Mouse (Mus musculus) embryonic stem cell, embryonic (primary cell): ENCODE measurements around the gene Fam136a.

Experiments used
- CTCF ChIA-PET, 4 experiments: fragments of 300-600 bp in 2 of 4; fragments of 350-600 bp in 2 of 4; sonication (Branson Sonifier 250); formaldehyde crosslinking; loops; one replicate each; lab custom pipeline; 2022; ENCODE audit warnings: inconsistent platforms in 2 of 4; lab: Charles Lee
- POLR2A ChIA-PET, 4 experiments: fragments of 300-600 bp in 2 of 4; fragments of 350-600 bp in 2 of 4; sonication (Branson Sonifier 250); formaldehyde crosslinking; loops; one replicate each; lab custom pipeline; 2022; ENCODE audit warnings: antibody characterized with exemption in 4 of 4, inconsistent platforms in 1 of 4; lab: Charles Lee

Fam136a gene

GRCm38 (mm10) chr6:86398986-86399385, 33.5 kb downstream of the Fam136a start:
- ChIA-PET POLR2A (interaction anchor here in 2 of 4 experiments (0.6 to 7.6 kb wide), 8 partner anchors 9 to 811 kb away, joined by 3 to 96 read pairs (median 6); partner anchors contain the start of genes Snrpg (in 2 of the 2) and Fam136a (in 1 of the 2)), CTCF (interaction anchor here in 2 of 4 experiments (2.3 to 6.8 kb wide), 2 partner anchors 34 to 378 kb away, joined by 6 to 37 read pairs; partner anchors contain the start of gene Fam136a (in 1 of the 2))

GRCm38 (mm10) chr6:86399995-86400394, 34.5 kb downstream of the Fam136a start:
- ChIA-PET POLR2A (interaction anchor here in 2 of 4 experiments (0.6 to 7.6 kb wide), 7 partner anchors 9 to 273 kb away, joined by 3 to 96 read pairs (median 5); partner anchors contain the start of genes Fam136a (in 2 of the 2) and Snrpg (in 1 of the 2)), CTCF (interaction anchor here in 3 of 4 experiments (0.6 to 6.8 kb wide), 4 partner anchors 8 to 120 kb away, joined by 3 to 37 read pairs (median 6); partner anchors contain the start of genes Fam136a (in 1 of the 3) and Snrpg (in 1 of the 3))

- ChIA-PET CTCF (interaction anchor here (0.5 to 6.8 kb wide), 11 partner anchors 9 to 920 kb away, joined by 3 to 37 read pairs (median 4); partner anchors contain the start of genes Fam136a (in 3 of the 4) and Snrpg (in 2 of the 4)), POLR2A (interaction anchor here in 3 of 4 experiments (0.6 to 7.6 kb wide), 21 partner anchors 10 to 904 kb away, joined by 3 to 96 read pairs (median 4); partner anchors contain the start of genes Fam136a (in 2 of the 3) and Snrpg (in 2 of the 3))
Measured at GRCm38 (mm10) chr6:86400972-86401371, 35.5 kb downstream of the Fam136a start.

GRCm38 (mm10) chr6:86402681-86403607, 37.5 kb downstream of the Fam136a start:
- POLR2A ChIA-PET, result interaction anchor here in 2 of 4 experiments (0.8 to 3.5 kb wide), 9 partner anchors 7 to 105 kb away, joined by 3 to 36 read pairs (median 5); partner anchors contain the start of genes C87436 (in 1 of the 2), Pcyox1 (in 1 of the 2) and Snrpg (in 1 of the 2)
- CTCF ChIA-PET, result interaction anchor here in 1 of 4 experiments (0.9 kb wide), 1 partner anchor 38 kb away, joined by 4 read pairs; the partner anchor contains the start of gene Fam136a

GRCm38 (mm10) chr6:86403728-86404099, 38.3 kb downstream of the Fam136a start:
- ChIA-PET CTCF (interaction anchor here in 2 of 4 experiments (1.1 to 1.3 kb wide), 2 partner anchors 12 to 38 kb away, joined by 3 to 7 read pairs; partner anchors contain the start of gene Fam136a (in 1 of the 2)), POLR2A (interaction anchor here (0.6 to 3.5 kb wide), 31 partner anchors 8 to 952 kb away, joined by 3 to 36 read pairs (median 3); partner anchors contain the start of genes Snrpg (in 3 of the 4), Fam136a (in 2 of the 4), Pcyox1 (in 2 of the 4) and C87436 (in 1 of the 4))

GRCm38 (mm10) chr6:86404100-86404861, 38.8 kb downstream of the Fam136a start, which contains the start of gene Tia1:
TSS of gene Tia1 (plus strand) at chr6:86404219.
- ChIA-PET POLR2A (interaction anchor here (0.5 to 3.5 kb wide), 49 partner anchors 8 to 952 kb away, joined by 3 to 36 read pairs (median 4); partner anchors contain the start of genes Snrpg (in 3 of the 4), C87436 (in 2 of the 4), Fam136a (in 2 of the 4) and Pcyox1 (in 2 of the 4)), CTCF (interaction anchor here in 2 of 4 experiments (1.1 to 1.3 kb wide), 2 partner anchors 13 to 39 kb away, joined by 3 to 7 read pairs; partner anchors contain the start of gene Fam136a (in 1 of the 2))

- CTCF ChIA-PET, result interaction anchor here in 3 of 4 experiments (0.6 to 1.3 kb wide), 3 partner anchors 14 to 33 kb away, joined by 3 to 5 read pairs (median 3); no protein-coding TSS in a partner anchor
- POLR2A ChIA-PET, result interaction anchor here in 3 of 4 experiments (0.5 to 3.5 kb wide), 34 partner anchors 9 to 637 kb away, joined by 3 to 36 read pairs (median 4); partner anchors contain the start of genes C87436 (in 2 of the 3), Fam136a (in 2 of the 3), Pcyox1 (in 2 of the 3) and Snrpg (in 2 of the 3)
Measured at GRCm38 (mm10) chr6:86404996-86405395, 39.5 kb downstream of the Fam136a start.

- POLR2A ChIA-PET, result interaction anchor here in 2 of 4 experiments (0.7 to 3.5 kb wide), 9 partner anchors 10 to 444 kb away, joined by 3 to 36 read pairs (median 3); partner anchors contain the start of gene Snrpg (in 1 of the 2)
- CTCF ChIA-PET, result no interaction called here
Measured at GRCm38 (mm10) chr6:86406306-86406705, 40.9 kb downstream of the Fam136a start.

GRCm38 (mm10) chr6:86418711-86419110, 53.3 kb downstream of the Fam136a start:
- ChIA-PET CTCF (interaction anchor here in 1 of 4 experiments (0.6 kb wide), 1 partner anchor 532 kb away, joined by 3 read pairs; no protein-coding TSS in a partner anchor), POLR2A (interaction anchor here in 3 of 4 experiments (0.5 to 2.3 kb wide), 6 partner anchors 12 to 78 kb away, joined by 3 to 8 read pairs (median 3); partner anchors contain the start of genes Pcyox1 (in 1 of the 3) and Tia1 (in 1 of the 3))

GRCm38 (mm10) chr6:86419239-86419638, 53.8 kb downstream of the Fam136a start:
- CTCF ChIA-PET, result no interaction called here
- POLR2A ChIA-PET, result interaction anchor here in 2 of 4 experiments (0.5 to 2.3 kb wide), 4 partner anchors 14 to 53 kb away, joined by 3 to 8 read pairs (median 4); partner anchors contain the start of gene Tia1 (in 1 of the 2)
